Mouse (Mus musculus): ENCODE data around the gene Adcy1. TPM values are rescaled to one million over a fixed set of nuclear protein-coding genes. Genes with fewer than 3 reads are reported as not detected.

Adcy1 gene
- total RNA-seq, 4 experiments from 2014 or later, result 1.4 to 3.2 (median 2.0) TPM

DNA sequence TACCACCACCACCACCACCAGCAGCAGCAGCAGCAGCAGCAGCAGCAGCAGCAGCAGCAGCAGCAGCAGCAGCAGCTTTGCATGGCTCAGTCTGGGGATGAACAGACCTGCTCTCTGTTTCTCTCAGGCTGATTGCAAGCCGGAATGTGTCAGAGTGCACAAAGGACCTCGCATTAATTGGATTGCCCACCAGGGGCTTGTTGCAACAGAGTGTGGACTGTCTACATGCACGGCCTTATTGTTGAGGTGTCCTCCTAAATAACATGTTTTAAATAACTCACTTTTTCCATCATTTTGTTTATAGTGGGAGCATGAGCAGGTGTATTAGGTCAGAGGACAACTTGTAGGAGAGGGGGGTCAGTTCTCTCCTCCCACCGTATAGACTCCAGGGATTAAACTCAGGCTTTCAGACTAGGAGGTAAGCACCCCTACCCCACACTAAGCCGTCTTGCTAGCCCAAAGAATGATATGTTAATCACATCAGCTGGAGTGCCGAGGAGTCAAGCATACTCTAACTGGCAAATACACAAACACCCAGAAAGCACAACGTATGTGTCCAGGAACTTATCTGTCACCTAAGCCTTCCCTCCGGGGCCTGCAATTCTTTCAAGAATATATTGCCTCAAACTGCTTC, 119.2 kb downstream of the Adcy1 start:
- no peak for DNase-seq (ENCODE audit: low spot score)

DNA sequence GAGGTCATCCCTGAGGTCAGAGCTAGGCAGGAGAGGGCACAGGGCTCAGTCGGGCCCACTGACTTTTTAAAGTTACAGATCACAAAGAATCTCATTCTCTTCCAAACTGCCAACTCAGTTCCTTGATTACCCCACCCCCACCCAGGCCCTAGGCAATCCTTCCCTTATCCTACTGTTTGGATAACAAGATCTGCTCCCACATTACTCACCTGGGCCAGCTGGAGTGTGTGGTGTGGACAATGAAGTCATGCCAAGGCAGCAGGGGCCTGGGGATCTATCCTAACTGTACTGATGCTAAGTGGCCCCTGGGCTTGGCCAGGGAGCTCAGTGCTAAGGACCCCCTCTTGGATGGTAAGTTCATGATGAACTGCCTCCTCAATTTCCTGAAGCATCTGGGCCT, 121.1 kb downstream of the Adcy1 start:
- no peak for DNase-seq (ENCODE audit: low spot score)

DNA sequence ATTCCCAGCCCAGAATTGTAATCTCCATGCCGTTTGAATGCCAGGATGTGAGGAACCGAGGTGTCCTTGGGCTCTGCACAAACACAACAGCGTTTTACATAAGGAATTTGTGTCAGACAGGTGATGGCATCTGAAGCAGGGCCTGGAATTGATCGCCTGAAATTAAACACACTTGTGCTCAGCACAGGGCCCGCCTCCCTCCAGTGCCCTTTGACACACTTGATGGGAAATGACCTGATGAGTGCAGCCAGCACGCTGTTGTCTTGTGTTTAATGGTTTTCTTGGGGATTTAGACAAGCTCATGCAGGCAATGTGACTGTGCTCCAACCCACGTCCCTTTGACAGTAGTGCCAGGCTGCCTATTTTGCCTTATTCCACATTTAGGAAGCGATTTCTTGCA, 124.2 kb downstream of the Adcy1 start:
- no peak for DNase-seq (ENCODE audit: low spot score)

DNA sequence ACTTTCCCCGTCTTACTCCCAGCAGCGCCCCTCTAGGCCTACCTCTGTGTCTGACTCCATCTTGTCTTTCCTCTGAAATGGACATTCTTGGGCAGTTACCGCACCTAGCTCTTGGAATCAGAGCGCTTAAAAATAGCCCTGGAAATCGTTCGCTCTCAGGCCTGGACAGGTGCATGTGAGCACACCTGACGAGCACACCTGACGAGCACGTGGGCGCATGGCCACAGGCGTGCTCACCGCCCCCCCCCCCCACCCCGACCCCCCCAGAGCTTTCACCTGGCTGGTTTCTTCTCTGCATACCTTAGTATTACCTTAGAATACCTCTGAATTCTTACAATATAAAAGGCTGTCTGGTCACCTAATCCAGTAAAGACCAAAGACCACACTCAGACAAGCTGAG, 125.2 kb downstream of the Adcy1 start, which contains the start of gene Gm11985:
Gene Gm11985, minus strand, starts transcription at position 101 of the 400 bp plus-strand sequence.
- no peak for DNase-seq (ENCODE audit: low spot score)

DNA sequence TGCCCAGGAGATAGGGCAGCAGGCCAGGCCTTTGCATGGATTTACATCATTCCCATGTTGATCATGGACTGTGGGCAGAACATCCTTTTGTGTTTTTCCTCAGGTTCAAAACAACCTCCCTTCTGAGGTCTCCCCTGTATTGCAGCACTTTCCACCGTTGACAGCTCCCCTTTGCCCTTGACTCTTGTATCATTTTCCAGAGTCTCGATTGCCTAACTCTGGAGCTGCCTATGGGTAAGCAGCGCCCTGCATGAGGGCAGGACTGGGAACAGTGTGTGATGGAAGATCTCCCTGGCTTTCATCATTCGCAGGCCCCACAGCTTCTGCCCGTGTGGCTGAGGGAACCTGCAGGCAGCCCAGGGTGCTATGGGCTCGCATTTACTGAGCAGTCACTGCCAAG, 129.4 kb downstream of the Adcy1 start:
- DNase-seq (ENCODE audit: low spot score), result no peak

DNA sequence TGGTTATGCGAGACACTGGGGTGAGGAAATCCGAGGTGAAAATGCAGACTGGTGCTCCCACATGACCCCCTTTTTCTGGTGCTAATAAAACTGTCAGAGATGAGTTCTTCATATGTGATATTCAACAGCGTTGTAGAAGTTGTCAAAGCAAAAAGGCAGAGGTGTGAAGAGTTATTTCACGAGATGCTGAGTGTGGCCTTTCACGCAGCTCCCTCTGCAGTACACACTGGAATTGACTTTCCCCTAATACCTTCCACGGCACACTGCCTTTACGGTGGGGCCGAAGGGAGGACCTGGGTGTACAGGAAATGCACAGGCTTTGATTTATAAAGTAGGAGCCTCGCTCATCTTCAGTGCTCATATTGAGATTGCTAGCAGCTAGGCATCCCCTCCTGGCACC, 129.8 kb downstream of the Adcy1 start:
- no peak for DNase-seq (ENCODE audit: low spot score)

DNA sequence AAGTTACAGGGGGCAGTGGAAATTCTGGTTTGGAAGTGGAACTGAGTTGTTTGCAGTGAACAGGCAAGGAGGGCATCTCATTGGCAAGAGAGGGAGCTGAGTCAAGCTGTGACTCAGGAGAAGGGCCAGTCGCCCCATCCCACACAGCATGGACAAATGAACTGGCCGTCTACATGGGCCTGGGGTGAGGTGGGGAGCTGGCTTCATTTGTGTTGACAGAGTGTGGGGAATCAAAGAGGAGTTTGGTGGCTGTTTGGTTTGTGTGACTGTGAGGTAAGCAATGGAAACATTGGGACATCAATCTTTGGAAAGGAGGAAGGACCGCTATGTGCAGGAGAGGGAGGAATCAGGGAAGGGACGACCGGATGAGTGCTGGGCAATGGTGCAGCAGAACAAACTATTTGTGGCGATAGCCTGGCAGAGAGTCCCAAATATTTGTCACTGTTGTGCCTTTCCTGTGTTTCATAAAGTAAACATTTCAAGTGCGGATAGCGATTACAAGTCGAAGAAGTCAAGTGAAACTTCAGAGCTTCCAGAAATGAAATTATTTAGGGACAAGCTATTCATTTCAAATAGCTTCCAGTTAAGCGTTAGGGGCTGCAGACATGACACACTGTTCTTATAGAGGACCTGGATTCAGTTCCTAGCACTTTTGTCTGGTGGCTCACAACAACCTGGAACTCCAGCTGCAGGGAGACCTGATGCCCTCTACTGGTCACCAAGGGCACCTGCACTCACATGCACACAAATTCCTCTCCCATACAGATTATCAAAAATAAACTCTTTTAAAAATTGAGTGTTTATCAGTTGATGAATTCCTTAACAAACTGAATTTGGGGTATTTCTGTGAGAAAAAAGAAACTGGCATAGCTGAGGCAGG, 131.4 kb downstream of the Adcy1 start:
- no peak for DNase-seq (ENCODE audit: low spot score)

DNA sequence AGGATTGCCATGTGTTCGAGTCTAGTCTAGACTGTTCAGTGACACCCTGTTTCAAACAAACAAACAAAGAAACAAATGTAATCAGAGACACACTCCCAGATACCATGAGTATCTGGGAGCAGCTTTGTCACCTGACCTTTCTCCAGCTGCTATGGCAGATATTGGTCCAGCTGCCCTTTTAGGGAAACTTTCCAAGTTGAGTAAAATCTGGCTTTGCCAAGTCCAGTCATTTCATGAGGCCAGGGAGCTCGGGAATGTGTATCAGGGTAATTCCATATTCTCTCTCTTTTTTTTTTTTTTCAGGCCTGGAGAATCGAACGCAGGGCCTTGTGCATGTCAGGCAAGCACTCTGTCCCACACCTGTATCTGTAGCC, 132.0 kb downstream of the Adcy1 start:
- DNase-seq (ENCODE audit: low spot score), result no peak

DNA sequence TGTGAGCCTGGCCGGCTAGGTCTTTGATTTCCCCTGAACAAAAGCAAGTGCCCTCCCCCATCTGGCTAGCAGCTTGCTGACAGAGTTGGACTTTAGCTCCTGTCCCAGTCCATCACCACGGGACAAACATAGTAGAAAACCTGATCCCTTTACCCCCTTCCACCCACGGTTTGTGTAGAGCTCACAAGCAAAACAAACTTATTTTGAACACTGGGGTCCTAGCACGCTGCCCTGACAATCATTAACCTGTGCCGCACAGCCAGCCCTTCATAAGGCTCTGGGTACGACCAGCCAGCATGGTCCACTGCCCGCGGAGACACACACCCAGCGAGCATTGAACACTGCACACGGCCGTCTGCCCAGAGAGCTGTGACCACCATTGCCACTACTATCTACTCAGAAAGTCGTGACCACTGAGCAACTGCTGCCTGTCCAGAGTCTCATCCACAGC, 134.2 kb downstream of the Adcy1 start, which contains the start of gene Igfbp1:
Gene Igfbp1, plus strand, starts transcription at position 292 of the 451 bp plus-strand sequence.
- no peak for DNase-seq (ENCODE audit: low spot score)

DNA sequence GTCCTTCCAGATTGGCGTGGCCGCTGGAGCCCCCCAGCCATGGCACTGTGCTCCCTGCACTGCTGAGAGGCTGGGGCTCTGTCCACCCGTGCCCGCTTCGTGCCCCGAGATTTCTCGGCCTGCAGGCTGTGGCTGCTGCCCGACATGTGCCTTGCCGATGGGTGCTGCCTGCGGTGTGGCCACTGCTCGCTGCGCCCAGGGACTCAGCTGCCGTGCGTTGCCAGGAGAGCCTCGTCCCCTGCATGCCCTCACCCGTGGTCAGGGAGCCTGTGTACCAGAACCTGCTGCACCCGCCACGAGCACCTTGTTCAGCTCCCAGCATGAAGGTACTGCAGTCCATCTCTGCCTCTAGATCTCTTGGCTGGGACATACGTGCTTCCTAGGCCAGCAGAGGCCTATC, 134.7 kb downstream of the Adcy1 start:
- DNase-seq (ENCODE audit: low spot score), result no peak

DNA sequence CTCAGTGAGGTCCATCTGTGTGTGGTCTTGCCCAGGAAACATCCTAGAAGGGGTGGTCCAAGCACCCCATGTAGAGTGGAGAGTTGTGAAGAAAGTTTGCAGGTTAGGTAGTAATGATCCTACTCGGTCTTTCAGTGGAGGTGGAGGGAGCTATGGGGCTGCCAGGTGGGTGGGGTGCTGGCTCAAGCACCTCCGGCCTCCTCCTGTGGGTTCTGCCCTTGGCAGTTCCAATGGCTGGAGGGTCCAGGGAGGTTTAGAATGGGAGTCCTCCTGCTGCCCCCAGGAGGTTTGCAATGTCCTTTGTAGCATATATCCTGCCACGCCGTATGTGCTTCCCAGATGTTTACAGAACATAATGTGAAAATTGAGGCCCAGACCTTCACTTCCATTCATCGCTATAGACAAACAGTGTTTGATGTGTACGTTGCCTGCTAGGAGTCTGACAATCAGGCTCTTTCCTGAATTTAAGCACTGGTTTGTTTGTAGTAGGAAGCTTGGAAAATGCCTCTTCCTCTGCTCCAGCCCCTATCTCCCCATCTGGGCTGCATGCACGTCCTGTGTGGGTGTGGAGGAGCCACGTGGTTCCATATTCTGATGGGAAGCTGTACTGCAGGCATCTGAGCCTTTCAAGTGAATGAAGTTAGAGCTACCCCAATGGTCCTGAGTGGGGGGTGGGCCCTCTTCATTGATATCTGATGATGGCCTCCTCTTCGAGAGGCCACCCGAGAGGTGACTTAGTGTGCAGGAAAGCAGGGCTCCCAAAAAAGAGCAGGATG, 135.4 kb downstream of the Adcy1 start:
- DNase-seq (ENCODE audit: low spot score), result no peak

DNA sequence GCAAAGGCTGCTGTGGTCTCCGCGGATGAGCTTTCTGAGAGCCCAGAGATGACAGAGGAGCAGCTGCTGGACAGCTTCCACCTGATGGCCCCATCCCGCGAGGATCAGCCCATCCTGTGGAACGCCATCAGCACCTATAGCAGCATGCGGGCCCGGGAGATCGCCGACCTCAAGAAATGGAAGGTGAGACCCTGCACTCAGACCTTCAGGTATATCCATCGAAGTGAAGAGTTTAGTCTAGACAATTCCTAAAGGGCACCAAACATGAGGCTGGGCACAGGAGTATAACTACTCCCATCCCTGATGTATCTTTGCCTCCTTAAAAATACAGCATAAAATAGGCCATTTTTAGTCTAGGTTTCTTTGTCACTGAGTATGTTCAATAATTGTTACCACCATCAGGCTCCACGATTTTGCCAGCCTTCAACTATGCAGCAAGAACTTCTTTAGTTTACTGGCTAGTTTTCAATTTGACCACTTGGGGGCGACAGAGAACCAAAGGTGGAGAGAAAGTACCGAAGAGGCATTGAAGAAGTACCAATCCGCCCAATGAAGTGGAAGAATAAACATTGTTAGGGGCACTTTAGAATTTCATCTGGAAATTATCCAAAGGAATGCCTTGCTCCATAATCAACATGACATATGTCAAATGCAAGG, 136.6 kb downstream of the Adcy1 start:
- DNase-seq (ENCODE audit: low spot score), result peak; percentile 45

DNA sequence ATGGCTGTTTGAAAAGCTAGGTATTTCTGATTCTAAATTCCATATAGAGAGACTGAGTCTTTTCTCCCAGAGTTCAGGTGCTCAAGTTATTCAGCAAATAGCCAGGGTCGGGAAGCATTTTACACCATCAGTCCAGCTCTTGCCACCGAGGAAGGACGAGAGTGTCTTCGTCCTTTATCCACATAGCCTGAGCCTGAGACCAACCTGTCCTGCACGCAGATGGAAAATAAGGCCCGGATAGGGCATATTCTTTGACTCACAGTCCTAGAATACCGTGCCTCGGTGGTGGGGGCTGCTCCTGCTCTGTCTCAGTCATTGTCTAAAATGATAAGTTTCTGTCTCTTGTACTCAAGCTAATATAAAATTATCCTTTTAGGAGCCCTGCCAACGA, 137.1 kb downstream of the Adcy1 start:
- DNase-seq (ENCODE audit: low spot score), result no peak

DNA sequence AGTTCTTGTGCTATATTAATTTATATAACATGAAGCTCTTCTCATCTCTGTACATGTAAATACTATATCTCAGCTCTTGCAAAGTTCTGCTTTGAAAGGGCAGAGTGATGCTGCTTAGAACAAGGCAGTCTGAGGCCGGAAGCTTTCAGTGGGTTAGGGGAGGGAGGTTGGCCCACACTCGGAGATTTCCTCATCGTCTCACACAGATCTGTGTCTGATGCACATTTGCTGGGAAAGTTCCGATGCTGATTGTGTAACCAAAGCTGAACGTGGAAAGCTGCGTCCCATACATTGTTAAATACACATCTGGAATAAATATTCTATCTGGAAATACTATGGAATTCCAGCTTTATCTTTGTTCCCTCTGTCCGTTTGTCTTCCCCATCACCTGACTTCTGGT, 138.9 kb downstream of the Adcy1 start:
- no peak for DNase-seq (ENCODE audit: low spot score)

DNA sequence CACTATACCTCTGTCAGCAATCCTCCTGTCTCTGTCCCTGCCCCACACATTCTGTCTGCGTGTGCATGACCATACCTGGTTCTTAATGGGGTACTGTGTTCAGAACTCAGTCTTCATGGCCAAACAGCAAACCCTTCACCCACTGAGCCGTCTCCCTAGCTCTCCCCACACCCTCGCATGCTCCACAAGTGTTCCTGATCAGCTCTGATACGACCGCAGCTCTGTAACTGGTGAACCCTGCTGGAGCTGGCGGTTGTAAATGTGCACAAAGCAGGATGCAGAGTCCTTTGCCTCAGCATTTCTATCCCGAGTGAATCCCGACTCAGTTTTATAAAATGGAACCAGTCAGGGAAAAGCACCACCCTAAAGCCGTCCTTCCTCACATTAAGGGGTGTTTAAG, 140.6 kb downstream of the Adcy1 start:
- no peak for DNase-seq (ENCODE audit: low spot score)

DNA sequence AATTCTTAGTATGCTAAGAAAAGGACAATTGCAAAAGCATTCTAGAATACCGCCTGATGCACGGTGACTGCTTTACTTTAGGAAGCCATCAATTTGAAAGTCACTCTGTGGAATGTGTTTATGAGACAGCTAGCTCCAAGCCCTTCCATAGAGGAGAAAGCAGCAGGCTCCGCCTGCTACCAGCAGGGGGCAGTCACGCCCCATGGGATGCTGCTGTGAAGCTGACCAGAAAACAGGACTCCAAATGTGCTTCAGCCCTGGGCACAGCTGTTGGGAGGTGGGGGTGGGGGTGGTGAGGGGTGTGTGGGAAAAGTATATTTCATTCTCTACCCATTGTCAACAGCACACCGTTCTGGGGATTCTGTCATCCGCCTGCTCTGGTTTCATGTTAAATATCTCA, 147.1 kb downstream of the Adcy1 start:
- DNase-seq (ENCODE audit: low spot score), result peak; percentile 45

DNA sequence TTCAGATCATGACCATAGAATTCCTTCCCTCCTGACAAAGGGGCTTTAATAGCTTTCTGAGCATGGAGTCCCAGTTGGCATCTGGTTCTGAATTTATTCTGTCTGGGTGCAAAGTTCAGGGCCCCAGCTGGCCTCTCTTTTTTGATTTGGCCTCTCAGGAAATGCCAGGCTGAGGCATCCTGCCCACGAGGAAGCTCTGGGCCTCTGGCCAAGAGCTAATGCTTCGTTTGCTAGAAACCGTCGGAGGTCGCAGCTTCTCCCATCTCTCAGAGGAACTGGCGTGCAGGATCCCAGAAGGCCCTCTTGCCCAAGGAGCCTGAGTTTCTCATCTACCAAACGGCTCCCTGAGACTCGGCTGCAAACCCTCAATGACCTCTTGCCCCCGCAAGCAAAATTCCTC, 147.9 kb downstream of the Adcy1 start:
- DNase-seq (ENCODE audit: low spot score), result no peak

DNA sequence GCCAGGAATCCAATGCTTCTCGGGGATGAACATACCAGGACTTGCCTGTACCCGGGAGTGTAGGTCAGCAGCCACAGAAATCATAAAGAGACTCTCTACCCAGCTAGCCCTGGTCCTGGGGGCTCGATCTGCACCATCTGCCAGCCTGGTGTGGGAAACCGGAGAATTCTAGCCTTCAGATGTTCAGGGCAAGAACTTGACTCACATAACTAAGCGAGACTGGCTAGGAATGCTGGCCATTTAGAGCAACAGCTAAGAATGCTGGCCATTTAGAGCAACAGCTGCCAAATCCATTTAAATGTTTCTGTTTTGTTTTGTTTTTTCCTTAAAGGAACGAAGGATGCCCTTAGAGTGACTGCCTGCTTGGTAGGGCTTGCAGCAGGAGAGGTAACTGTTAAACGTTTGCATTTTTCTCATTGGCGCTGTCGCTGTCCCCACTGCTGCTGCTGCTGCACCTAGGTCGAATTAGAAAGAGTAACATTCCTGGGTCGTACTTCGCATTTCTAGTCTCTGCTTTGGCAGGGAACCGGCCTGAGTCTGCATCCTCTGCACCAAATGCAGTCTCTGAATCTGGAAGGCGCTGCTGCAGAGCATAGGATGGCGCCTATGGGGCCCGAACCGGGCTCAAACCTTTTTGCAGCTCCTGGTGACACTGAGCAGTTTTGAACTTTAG, 149.0 kb downstream of the Adcy1 start:
- DNase-seq (ENCODE audit: low spot score), result no peak

DNA sequence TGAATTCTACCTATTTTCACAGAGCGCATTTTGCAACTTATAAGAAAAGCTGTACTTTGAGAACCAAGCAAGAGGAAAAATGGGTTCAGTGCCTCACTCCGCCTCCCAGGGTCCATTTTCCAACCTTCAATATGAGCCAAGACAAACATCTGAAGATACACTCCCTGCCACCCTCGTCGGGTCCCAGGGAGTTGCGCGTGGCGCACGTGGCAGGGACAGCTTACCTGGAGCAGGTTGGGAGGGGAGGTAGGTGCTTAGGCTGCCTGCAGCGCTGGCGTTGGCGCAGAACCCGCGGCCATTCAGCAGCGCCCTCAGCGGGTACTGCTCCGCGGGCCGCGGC, 149.8 kb downstream of the Adcy1 start:
- no peak for DNase-seq (ENCODE audit: low spot score)

DNA sequence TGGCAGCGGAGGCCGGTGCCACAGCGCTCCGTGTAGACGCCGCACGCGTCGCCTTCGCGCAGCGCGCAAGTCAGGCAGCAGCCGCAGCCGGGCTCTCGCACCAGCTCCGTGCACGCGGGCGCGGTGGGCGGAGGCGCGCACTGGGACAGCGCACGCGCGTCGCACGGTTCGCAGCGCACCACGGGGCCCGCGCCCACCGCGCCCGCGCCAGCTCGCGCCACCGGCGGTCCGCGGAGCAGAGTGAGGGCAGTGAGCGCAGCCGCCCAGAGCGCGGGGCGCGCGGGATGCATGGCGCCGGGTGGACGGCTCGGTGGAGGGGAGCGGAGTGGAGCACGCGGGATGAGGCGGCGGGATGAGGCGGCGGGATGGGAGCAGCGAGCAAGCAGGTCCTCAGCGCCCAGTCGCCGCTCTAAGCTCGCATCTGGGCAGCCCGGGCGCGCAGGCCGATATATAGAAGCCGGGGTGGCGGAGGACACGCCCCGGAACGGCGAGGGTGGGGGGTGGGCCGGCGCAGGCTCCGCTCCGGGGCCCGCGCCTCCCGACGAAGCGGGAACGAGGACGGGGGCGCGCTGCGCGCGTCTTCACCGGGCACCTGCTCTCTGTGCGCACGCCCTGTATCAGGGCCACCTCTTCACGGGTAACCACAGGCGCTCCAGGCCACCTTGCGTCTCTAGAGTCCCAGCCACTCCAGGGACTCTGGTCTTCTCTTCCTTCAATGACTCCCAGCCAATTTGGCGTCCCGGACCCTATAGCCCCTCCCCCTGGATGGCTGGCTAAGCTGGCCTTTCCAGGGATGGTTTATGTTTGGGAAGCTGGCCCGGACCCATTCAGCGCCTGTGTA, 150.4 kb downstream of the Adcy1 start, which contains the start of gene Igfbp3:
Gene Igfbp3, minus strand, starts transcription at position 423 of the 841 bp plus-strand sequence.
- no peak for DNase-seq (ENCODE audit: low spot score)
